ENCODE assay signal across 10 mouse cellular contexts in the genomic region with DNA sequence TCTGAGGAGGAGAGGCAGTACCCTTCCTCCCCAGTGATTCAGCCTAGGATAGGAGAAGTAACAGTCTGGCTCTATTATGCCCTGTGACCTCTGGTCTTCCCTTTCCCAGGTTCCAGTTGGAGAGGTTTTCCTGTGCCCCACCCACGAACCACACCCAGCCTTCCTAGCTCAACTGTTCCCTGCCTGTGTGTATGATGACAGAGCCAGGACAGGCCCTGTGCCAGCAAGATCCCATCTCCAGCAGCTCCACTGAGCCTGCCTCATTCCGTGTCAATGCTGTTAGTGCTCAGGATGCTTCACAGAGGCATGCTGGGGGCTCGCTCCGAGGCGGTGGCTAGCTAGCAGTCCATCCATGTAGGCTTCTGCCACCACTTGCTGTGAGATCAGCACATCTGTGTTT.
DNase-seq lines count a peak whose midpoint lies in the region; ATAC-seq lines count a peak whose summit lies in the region.
"Had no signal": no experiment of that assay in that cellular context is flagged by ENCODE, and none has a peak within 500 bp of the region (broad histone marks: within the 10 kb centered on the region; RNA-seq: fewer than 3 reads in every experiment).

No protein-coding gene starts in this region.

- ATAC-seq in hindbrain, embryonic 13.5 days (ENCODE audit: low FRiP score) = no peak

- intact Hi-C loops in heart, postnatal 25 days (cut with DNase I) = no loop called here

- peak overlapping the region; percentile 87 for H3K27ac ChIP-seq in hindbrain, embryonic 13.5 days
- H3K27ac ChIP-seq: heart, embryonic 15.5 days; kidney, embryonic 15.5 days had no signal

- 69% methylated on average over 5 of the region's 5 CpGs for WGBS in hindbrain, embryonic 13.5 days

- H3K4me3 ChIP-seq in hindbrain, embryonic 13.5 days = no peak overlapping the region
- H3K4me3 ChIP-seq: heart, embryonic 15.5 days; kidney, embryonic 15.5 days had no signal

- peak; percentile 6 for DNase-seq in heart, adult 8-10 months (ENCODE audit: low spot score)
- no peak for DNase-seq in heart, postnatal 25 days (ENCODE audit: low spot score)
- DNase-seq in 3T3-L1 (ENCODE audit: low read depth, low spot score) (peak; percentile 4), ZHBTc4 (ENCODE audit: low read depth, low spot score) (peak; percentile 57)
- no peak for DNase-seq in T-cell, adult 2 months (ENCODE audit: low spot score)
- no peak for DNase-seq in spleen, postnatal 14 days (ENCODE audit: low spot score in 2 of 2)

- H3K4me2 ChIP-seq in hindbrain, embryonic 13.5 days = no peak overlapping the region
- H3K4me2 ChIP-seq: heart, embryonic 15.5 days; kidney, embryonic 15.5 days; liver, embryonic 11.5 days had no signal

- no peaks in the 10 kb centered on the region for H3K27me3 ChIP-seq in hindbrain, embryonic 13.5 days
- H3K27me3 ChIP-seq: heart, embryonic 15.5 days had no signal

- peaks cover 53% of the 10 kb centered on the region for H3K4me1 ChIP-seq in hindbrain, embryonic 13.5 days (replicated peaks)

- no peak overlapping the region for H3K9ac ChIP-seq in hindbrain, embryonic 13.5 days
- H3K9ac ChIP-seq: heart, embryonic 15.5 days; kidney, embryonic 15.5 days had no signal

- no peaks in the 10 kb centered on the region for H3K36me3 ChIP-seq in hindbrain, embryonic 13.5 days
- H3K36me3 ChIP-seq: heart, embryonic 15.5 days; kidney, embryonic 15.5 days had no signal

- no peaks in the 10 kb centered on the region for H3K9me3 ChIP-seq in hindbrain, embryonic 13.5 days
- H3K9me3 ChIP-seq: heart, embryonic 15.5 days; kidney, embryonic 15.5 days had no signal

Comparison
In these comparisons a context has a peak if more than half of its experiments do, and no peak if none do; other contexts are left out.
1. DNase-seq: peak in heart, adult 8-10 months (single experiment), 3T3-L1 (single experiment) and ZHBTc4 (single experiment); none in heart, postnatal 25 days (single experiment), T-cell, adult 2 months (single experiment) and spleen, postnatal 14 days (0 of 2).